Mouse (Mus musculus): Measurements from ENCODE around the gene Ppm1b.
"Not testable (repeated sequence)": the region's sequence is repeated elsewhere in the genome, so short reads cannot be mapped to it uniquely, and the experiment has no call there.

Ppm1b gene

GRCm38 (mm10) chr17:84956441-84956840 is at the start of gene Ppm1b:
Ppm1b (plus strand) TSS chr17:84956741.
- DNase-seq (ENCODE audit: low spot score): no peak

- no peak for DNase-seq (ENCODE audit: low spot score)
Observed at GRCm38 (mm10) chr17:84921666-84922376, 34.7 kb upstream of the Ppm1b start.

GRCm38 (mm10) chr17:84924779-84925178 is 31.8 kb upstream of the Ppm1b start:
- DNase-seq (ENCODE audit: low spot score): no peak

GRCm38 (mm10) chr17:84926233-84926632 is 30.3 kb upstream of the Ppm1b start:
- no peak for DNase-seq (ENCODE audit: low spot score)

- no peak for DNase-seq (ENCODE audit: low spot score)
Observed at GRCm38 (mm10) chr17:84927580-84927979, 29.0 kb upstream of the Ppm1b start.

GRCm38 (mm10) chr17:84932943-84933342 is 23.6 kb upstream of the Ppm1b start:
- no peak for DNase-seq (ENCODE audit: low spot score)

- DNase-seq (ENCODE audit: low spot score): no peak
Observed at GRCm38 (mm10) chr17:84933968-84934367, 22.6 kb upstream of the Ppm1b start.

- DNase-seq (ENCODE audit: low spot score): not testable (repeated sequence)
Observed at GRCm38 (mm10) chr17:84935620-84936019, 20.9 kb upstream of the Ppm1b start.

- no peak for DNase-seq (ENCODE audit: low spot score)
Observed at GRCm38 (mm10) chr17:84936301-84936700, 20.2 kb upstream of the Ppm1b start.

GRCm38 (mm10) chr17:84936809-84937208 is 19.7 kb upstream of the Ppm1b start:
- DNase-seq (ENCODE audit: low spot score): no peak

- no peak for DNase-seq (ENCODE audit: low spot score)
Observed at GRCm38 (mm10) chr17:84937220-84937619, 19.3 kb upstream of the Ppm1b start.

- no peak for DNase-seq (ENCODE audit: low spot score)
Observed at GRCm38 (mm10) chr17:84938215-84938614, 18.3 kb upstream of the Ppm1b start.

- no peak for DNase-seq (ENCODE audit: low spot score)
Observed at GRCm38 (mm10) chr17:84940017-84940731, 16.4 kb upstream of the Ppm1b start.

GRCm38 (mm10) chr17:84941291-84941868 is 15.2 kb upstream of the Ppm1b start:
- DNase-seq (ENCODE audit: low spot score): no peak

GRCm38 (mm10) chr17:84942358-84943032 is 14.0 kb upstream of the Ppm1b start:
- no peak for DNase-seq (ENCODE audit: low spot score)

GRCm38 (mm10) chr17:84943033-84943393 is 13.5 kb upstream of the Ppm1b start:
- no peak for DNase-seq (ENCODE audit: low spot score)

- DNase-seq (ENCODE audit: low spot score): no peak
Observed at GRCm38 (mm10) chr17:84944348-84944747, 12.2 kb upstream of the Ppm1b start.

GRCm38 (mm10) chr17:84952521-84952920 is 4.0 kb upstream of the Ppm1b start:
- no peak for DNase-seq (ENCODE audit: low spot score)

- no peak for DNase-seq (ENCODE audit: low spot score)
Observed at GRCm38 (mm10) chr17:84953776-84954175, 2.8 kb upstream of the Ppm1b start.

GRCm38 (mm10) chr17:84954881-84955280 is 1.7 kb upstream of the Ppm1b start:
- DNase-seq (ENCODE audit: low spot score): no peak

GRCm38 (mm10) chr17:84956931-84957486 is 468 bp downstream of the Ppm1b start:
- DNase-seq (ENCODE audit: low spot score): peak; percentile 51

GRCm38 (mm10) chr17:84957487-84958259 is 1.1 kb downstream of the Ppm1b start:
- DNase-seq (ENCODE audit: low spot score): peak; percentile 97

Data from urinary bladder, postnatal 10 days (tissue).